Mouse (Mus musculus): ENCODE data around the gene Tcf3. TPM values are rescaled to one million over a fixed set of nuclear protein-coding genes. Genes with fewer than 3 reads are reported as not detected.
A peak's percentile ranks its signal among the peaks of the same experiment; 100 is the strongest.

The Tcf3 gene
- total RNA-seq, 2 experiments from 2014 or later = 11.2 to 11.3 TPM

DNA sequence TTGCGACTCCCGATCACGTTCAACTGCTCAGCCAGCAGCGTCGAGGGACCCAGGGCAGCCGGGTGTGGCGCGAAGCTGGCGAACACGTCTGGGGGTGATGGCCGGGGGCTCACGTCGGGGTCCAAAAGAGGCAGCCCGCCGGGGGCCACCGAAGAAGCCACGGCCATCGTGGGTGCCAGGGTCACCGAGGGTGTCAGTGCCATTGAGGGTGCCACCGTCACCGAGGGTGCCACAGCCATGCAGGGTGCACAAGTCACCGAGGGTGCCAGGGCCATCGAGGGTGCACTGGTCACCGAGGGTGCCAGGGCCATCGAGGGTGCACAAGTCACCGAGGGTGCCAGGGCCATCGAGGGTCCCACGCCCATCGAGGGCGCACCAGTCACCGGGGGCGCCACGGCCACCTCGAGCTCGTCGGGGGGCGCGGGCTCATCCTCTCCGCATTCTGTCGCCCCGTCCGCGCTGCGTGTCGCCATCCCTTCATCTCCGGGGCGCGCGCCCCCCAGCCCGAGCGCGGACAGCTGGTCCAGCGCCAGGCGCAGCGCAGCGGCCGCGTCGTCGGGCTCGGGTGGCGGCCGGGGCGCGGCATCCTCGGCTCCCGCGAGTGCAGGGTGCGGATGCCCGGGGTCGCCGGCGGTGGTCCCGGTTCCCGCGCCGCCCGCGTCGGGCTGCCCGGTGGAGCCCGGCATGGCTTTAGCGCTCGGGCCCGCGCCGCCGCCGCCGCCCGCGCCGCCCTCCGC lies 46.5 kb downstream of the Tcf3 start:
- DNase-seq (ENCODE audit: low spot score) = no peak

DNA sequence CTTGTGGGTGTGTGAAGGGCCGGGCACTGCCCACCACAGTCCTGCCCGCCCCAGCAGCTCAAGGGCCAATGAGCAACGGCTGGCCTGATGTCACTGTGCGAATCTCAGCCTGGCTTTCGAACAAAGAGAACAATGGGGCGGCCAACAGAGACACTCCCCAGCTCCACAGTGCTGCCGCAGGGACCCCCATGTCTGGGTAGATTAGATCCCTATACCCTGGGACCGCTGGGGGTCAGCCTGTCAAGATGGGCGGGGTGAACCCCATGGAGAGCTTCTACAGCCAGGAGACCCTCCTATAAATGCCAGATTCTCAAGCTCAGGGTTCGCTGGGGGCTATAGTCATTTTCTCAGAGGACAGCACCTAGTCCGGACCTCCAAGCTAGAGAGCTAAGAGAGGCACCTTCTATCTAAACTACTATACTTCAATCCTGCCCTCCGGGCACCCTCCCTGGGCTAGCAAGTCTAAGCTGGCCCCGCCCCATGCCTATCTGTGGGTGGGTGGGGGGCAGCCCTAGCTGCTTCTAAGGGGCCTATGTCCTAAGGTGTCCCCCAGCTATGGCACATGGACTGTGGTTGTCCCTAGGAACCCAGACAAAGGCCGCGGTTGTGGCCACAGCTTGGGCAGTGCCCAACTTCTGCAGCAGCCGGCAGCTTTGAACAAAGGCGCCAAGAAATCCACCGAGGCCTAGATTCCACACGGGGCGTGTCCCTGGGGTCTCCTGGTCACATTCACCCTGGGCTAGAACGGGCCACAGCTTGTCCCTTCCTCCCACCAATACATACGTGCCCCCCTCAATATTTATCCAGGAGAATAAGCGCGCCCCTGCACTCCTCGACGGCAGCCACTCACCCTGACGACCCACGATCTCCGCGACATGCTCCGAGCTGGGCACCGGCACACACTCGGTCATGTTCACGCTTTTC lies 47.4 kb downstream of the Tcf3 start:
- no peak for DNase-seq (ENCODE audit: low spot score)

DNA sequence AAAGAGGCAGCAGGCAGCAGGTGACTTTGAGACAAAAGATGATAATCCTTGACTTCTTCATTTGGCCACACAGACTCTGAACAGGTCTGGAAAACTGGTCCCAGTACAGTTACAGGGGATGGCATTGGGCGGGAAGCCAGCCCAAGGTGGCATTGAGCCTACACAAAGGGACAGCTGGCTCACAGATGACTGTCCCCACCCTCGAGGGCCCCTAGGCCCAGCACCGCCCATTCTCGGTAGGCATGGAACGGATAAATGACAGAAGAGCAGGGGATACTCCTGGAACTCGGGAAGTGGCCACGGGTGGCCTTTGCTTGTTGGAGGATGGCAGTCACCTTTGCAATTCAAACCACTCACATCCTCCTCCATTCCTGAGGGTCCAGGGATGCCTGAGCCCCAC lies 48.1 kb downstream of the Tcf3 start:
- no peak for DNase-seq (ENCODE audit: low spot score)

DNA sequence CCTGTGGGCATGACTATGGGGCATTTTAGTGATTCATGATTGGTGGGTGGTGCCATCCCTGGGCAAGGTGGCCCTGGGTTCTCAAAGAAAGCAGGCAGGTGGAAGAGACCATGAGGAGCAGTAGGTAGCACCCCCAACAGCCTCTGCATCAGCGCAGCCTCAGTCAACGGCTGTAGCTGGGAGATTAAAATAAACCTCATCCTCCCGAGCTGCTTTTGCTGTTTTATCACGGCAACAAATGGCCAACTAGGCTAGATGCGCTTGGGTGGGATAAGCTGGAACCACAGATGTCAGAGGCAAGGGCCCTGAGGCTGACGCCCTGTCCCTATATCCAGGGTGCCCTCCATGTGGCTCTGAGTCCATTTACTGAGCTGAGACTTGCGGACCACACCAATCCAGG lies 48.7 kb downstream of the Tcf3 start:
- DNase-seq (ENCODE audit: low spot score) = no peak

DNA sequence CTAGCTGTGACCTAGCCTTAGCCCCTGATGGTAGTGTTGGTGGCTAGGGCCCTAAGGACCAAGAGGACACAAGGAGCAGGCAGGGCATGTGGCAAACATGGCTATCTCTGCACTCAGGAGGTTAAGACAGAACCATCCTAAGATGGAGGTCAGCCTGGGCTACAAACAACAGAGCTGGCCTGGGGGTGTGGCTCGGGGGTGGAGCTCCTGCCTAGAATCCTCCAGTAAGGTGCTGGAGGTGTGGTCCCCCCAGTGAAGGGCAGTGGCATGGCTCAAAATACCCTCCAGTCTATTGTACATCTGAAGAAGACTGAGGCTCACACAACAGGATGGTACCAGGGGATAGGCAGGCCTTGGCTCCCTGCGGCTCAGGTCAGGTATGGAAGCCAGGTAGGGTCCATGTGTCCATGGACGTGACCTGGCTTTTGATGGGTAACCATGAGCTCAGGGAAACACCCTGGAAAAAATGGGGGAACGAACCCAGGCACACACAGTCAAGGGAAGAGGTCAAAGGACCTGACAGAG lies 49.3 kb downstream of the Tcf3 start:
- DNase-seq (ENCODE audit: low spot score) = no peak

DNA sequence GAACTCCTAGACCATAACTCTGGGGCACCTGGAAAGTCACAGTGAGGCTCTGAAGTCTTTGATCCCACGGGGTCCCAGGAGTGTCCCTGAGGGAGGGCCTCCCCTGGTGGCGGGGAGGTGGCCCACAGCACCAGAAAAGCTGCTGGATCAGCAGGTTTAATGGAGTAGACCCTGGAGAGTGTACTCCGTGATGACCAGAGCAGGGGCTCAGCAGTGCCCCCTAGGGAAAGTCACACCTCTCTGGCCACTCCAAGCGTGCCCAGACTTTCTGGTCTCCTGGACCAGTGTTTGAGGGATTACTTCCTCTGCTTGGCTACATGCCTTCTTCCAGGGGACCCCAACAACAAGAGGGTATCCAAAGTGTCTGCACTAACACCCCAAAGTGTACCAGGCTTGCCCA lies 50.0 kb downstream of the Tcf3 start:
- no peak for DNase-seq (ENCODE audit: low spot score)

DNA sequence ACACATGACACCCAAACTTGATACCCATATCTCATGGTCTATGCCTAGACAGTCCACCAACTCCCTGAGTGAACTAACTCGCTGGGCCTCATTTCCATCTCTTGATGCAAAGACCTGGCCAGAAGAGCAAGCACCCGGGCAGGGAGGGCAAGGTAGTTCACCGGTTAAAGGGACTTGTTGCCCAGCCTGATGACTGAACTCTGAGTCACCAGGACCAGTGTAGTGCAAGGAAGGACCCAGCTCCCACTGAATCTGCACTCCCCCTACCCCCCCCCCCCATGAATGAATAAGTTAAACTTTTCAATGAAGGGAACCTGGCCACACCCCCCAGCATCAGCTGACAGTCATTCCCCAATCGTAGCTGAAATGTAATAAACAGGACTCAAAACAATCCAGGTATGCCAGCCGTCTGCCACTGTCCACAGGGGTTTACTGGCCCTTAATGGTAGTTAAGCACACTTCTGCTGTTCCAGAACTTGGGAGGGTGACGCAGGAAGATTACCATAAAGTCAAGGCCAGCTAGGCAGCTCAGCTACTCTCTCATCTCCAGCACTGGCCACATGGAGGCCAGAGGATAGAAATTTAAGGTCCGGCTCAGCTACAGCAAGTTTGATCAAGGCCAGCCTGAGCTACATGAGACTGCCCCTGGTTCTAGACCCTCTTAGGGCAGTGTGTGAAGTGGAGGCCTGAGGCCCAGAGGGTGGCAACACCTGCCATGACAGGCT lies 50.6 kb downstream of the Tcf3 start:
- DNase-seq (ENCODE audit: low spot score) = no peak

DNA sequence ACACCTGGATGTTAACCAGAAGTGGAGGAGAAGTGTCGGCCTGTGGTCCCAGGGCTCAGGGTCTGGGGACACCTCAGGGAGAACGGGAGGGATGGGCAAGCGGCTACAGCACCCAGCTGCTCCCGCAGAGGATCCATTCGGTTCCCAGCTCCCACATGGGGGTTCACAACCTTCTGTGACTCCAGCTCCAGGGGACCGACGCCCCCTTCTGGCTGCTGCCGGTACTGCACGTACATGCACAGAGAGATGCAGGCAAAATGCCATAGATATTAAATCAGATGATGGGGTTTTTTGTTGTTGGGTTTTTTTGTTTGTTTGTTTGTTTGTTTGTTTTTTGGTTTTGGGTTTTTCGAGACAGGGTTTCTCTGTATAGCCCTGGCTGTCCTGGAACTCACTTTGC lies 55.7 kb downstream of the Tcf3 start:
- DNase-seq (ENCODE audit: low spot score) = no peak

DNA sequence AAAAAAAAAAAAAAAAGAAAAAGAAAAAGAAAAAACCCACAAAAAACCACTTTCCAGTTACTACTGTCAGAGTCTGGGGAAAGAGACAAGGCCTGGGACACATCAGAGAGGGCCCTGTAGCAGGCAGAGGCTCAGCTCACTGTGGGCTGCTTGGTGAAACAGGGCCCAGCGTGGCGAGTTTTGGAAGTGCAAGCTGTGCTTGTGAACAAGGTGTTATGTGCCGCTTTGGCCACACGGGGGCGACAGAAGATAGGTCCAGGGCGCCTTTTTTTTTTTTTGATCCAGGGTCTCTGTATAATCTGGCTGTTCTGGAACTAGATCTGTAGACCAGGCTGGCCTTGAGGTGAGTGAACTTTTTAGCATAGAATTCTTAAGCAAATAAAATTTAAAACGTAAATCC lies 57.3 kb downstream of the Tcf3 start:
- peak; percentile 92 for DNase-seq (ENCODE audit: low spot score)

DNA sequence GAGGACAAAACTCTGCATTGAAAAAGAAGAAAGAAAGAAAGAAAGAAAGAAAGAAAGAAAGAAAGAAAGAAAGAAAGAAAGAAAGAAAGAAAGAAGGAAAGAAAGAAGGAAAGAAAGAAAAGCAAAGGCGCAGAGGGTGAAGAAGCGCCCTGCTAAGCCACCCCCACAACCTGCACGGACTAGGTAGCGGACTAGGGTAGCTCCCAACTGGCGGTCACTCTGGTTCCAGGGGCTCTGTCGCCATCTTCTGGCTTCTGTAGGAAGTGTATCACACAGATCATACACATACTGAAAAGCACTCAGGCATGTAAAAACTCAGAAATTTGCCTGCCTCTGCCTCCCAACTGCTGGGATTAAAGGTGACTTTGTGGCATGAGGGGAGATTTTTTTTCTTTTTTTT lies 59.4 kb downstream of the Tcf3 start:
- DNase-seq (ENCODE audit: low spot score) = peak; percentile 79

DNA sequence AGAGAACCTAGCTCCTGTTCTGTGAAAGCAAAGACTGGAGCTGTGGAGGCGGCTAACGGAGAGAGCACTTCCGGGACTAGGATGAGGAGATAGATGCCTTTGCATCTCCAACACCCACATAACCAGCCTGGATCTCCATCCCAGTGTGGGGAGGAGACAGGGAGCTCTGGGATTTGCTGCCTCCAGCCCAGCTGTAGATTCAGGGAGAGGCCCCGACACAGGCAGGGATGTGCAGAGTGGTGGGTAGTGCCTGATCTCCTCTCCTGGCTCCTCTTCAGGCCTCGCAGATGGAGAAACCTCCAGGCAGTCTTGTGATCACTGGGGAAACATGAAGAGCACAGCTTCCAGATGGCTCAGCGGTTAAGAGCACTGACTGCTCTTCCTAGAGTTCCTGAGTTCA lies 60.7 kb downstream of the Tcf3 start:
- no peak for DNase-seq (ENCODE audit: low spot score)

DNA sequence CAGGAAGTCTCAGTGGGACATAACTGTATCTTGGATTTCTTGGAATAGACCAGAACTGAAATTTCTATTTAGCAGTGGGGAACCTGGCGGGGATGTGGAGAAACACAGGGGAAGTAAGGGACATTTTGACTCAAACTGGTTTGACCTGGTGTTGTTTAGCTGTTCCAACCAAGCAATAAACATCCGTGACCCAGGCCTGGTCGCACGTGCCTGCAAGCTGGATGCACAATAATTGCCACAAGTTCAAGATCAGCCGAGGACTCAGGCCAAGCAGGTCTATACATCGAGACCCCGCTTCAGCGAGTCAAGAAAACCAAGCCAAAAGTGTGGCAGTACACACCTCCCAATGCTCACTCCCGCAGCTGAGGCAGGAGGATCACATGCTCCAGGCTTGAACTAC lies 61.5 kb downstream of the Tcf3 start:
- no peak for DNase-seq (ENCODE audit: low spot score)

DNA sequence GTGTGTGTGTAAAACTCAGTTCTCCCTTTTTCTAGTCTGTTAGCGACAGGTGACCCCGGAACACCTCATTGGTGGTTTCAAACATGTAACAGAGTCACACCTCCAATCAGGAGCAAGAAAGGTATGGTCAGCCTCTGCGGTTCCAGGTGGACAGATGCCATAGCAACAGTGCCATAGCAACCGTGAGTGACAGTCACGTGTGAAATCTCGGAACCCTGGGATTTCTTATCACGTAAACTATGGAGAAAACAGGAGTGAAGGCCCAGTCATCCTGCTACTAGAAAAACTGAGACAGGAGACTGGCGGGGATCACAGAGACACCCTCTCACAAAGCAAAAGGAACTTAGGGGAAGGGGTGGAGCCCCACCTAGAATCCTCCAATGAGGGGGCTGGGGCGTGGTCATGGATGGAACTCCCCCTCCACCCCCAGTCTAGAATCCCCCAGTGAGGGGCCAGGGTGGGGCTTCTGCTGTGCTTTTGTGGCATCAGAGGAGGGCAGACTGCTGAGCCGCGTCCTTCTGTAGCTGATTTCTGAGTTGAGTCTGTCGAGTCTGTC lies 62.0 kb downstream of the Tcf3 start:
- DNase-seq (ENCODE audit: low spot score) = no peak

DNA sequence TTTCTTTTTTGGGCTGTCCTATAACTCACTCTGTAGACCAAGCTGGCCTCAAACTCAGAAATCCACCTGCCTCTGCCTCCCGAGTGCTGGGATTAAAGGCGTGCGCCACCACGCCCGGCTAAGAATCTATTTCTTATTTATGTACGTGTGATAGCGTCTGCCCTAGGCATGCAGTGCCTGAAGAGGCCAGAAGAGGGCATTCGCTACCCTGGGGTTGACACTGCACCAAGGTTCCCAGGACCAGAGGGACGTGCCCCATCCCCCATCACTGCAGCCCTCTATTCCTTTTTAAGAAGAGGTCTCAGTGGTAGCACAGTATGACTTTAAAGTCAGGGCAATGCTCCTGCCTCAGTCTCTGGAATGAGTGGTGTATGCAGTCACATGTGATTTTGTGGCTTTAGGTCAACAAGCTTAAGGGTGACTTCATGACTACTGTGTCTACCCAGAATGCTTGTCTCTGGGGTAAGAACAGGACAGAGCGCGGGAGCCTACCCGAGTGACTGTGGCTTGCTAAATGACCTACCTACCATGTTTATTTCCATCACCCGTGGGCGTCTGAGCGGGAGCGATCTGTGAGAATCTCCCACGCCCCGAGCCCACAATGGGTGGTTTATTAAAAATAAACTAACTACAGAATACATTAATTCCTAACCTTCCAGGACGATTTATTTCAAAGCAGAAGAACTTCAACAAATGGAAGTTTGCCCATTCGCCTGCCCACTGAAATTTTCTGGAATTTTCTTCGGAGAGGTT lies 63.3 kb downstream of the Tcf3 start:
- DNase-seq (ENCODE audit: low spot score) = no peak

DNA sequence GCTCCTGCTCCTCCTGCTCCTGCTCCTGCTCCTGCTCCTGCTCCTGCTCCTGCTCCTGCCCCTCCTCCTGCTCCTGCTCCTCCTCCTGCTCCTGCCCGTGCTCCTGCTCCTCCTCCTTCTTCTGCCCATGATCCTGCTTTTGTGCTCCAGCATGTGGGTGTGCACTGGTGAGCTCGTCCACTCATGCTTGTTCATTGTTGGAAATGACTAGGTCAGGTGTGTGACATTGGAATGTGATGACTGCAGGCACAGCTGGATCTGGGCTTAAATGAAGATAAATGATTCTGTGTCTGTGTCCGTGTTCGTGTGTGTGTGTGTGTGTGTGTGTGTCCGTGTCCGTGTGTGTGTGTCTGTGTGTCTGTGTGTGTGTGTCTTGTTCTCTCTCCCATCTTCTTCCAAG lies 65.1 kb downstream of the Tcf3 start:
- DNase-seq (ENCODE audit: low spot score) = no peak

DNA sequence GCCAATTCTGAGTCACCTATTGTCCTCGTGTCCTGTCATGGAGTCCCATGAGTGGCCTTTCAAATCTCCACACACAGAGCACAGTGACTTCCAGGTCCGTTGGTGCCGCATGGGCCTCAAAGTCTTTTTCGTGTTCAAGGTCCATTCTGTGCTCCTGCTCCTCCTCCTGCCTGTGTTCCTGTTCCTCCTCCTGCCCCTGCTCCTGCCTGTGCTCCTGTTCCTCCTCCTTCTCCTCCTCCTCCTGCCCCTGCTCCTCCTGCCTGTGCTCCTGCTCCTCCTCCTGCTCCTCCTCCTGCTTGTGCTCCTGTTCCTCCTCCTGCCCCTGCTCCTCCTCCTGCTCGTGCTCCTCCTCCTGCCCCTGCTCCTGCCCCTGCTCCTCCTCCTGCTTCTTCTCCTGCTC lies 65.5 kb downstream of the Tcf3 start:
- DNase-seq (ENCODE audit: low spot score) = no peak

DNA sequence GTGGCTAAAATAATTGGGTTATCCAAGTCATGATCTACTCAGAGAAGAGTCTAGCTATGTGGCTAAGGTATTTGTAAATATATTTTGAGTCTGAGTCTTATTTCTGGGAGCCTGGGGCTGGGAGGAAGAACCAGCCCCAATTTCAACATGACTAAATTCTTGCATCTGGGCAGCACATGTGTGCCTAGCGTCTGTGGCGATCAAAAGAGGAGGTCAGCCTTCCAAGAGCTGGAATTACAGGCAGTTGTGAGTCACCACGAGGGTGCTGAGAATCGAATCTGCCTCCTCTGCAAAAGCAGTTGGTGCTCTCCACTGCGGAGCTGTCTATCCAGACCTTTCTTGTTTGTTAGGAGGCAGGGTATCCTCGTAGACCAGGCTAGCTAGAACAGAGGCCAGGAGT lies 67.7 kb downstream of the Tcf3 start:
- DNase-seq (ENCODE audit: low spot score) = no peak

DNA sequence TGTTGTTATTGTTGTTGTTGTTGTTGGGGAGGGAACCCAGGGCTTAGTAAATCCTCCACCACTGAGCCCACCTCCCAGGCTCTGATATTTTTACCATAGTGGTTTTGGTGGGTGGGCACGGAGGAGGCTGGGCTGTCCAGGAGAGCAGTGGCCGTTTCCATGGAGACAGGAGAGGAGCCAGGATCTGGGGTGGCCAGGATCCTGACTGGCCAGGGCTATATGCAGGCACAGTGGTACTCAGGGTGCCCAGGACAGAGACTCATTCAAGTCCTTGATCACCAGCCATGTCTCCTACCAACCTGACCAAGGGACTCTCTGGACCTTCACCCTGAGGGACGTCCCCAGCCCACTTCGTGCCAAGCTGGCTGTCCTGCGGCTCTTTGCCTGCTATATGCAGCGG lies 69.7 kb downstream of the Tcf3 start:
- no peak for DNase-seq (ENCODE audit: low spot score)
